12 mouse cellular contexts compared by ENCODE assay signal in genomic region chr6:124933127-124933526, GRCm38 (mm10). TPM values are rescaled to one million over a fixed set of nuclear protein-coding genes. Genes with fewer than 3 reads are reported as not detected.
DNase-seq lines count a peak whose midpoint lies in the region; ATAC-seq lines count a peak whose summit lies in the region.
"Had no signal": no experiment of that assay in that cellular context is flagged by ENCODE, and none has a peak within 500 bp of the region (broad histone marks: within the 10 kb centered on the region; RNA-seq: fewer than 3 reads in every experiment).

No protein-coding gene starts in this region.

- WGBS in heart, embryonic 12.5 days: 90% methylated on average over 3 of the region's 3 CpGs
- 95% methylated on average over 3 of the region's 3 CpGs for WGBS in midbrain, embryonic 10.5 days
- WGBS in midbrain, embryonic 11.5 days: 91% methylated on average over 3 of the region's 3 CpGs
- WGBS in limb, embryonic 12.5 days: 88% methylated on average over 3 of the region's 3 CpGs
- WGBS in stomach, embryonic 14.5 days: 94% methylated on average over 3 of the region's 3 CpGs

- no peaks in the 10 kb centered on the region for H3K9me3 ChIP-seq in heart, embryonic 12.5 days (replicated peaks)
- no peaks in the 10 kb centered on the region for H3K9me3 ChIP-seq in midbrain, embryonic 10.5 days (replicated peaks)
- no peaks in the 10 kb centered on the region for H3K9me3 ChIP-seq in midbrain, embryonic 11.5 days (ENCODE audit: control insufficient read depth, low read length)
- H3K9me3 ChIP-seq in limb, embryonic 12.5 days: no peaks in the 10 kb centered on the region
- H3K9me3 ChIP-seq in stomach, embryonic 14.5 days (ENCODE audit: control insufficient read depth, low read depth, low read length): no peaks in the 10 kb centered on the region
- H3K9me3 ChIP-seq: G1E had no signal

- H3K4me1 ChIP-seq in heart, embryonic 12.5 days (replicated peaks): peaks cover 17% of the 10 kb centered on the region
- H3K4me1 ChIP-seq in midbrain, embryonic 10.5 days: peaks cover 31% of the 10 kb centered on the region
- peaks cover 12% of the 10 kb centered on the region for H3K4me1 ChIP-seq in midbrain, embryonic 11.5 days (ENCODE audit: control insufficient read depth, insufficient read depth, low read length)
- H3K4me1 ChIP-seq in limb, embryonic 12.5 days (replicated peaks): peaks cover 22% of the 10 kb centered on the region
- H3K4me1 ChIP-seq in stomach, embryonic 14.5 days (ENCODE audit: control insufficient read depth, insufficient read depth, low read length): peaks cover 11% of the 10 kb centered on the region

- intact Hi-C loops in heart, postnatal 10 days (cut with DNase I): loop anchor here (2.0 kb wide), 1 partner anchor 32 kb away; the partner anchor contains the start of gene Cops7a

- no peak overlapping the region for H3K9ac ChIP-seq in heart, embryonic 12.5 days
- H3K9ac ChIP-seq in midbrain, embryonic 11.5 days (ENCODE audit: low read length): no peak overlapping the region
- no peak overlapping the region for H3K9ac ChIP-seq in limb, embryonic 12.5 days (replicated peaks)
- H3K9ac ChIP-seq in stomach, embryonic 14.5 days (replicated peaks; ENCODE audit: low read depth, low read length): no peak overlapping the region

- no peak for ATAC-seq in heart, embryonic 12.5 days (ENCODE audit: insufficient number of reproducible peaks, low FRiP score)
- no peak for ATAC-seq in midbrain, embryonic 11.5 days (ENCODE audit: low FRiP score)
- no peak for ATAC-seq in limb, embryonic 12.5 days (ENCODE audit: insufficient number of reproducible peaks, insufficient read depth, low FRiP score, low TSS enrichment, low read depth)
- no peak for ATAC-seq in stomach, embryonic 14.5 days (ENCODE audit: insufficient number of reproducible peaks, insufficient read depth, low FRiP score, low read depth)

- no peak overlapping the region for H3K4me2 ChIP-seq in heart, embryonic 12.5 days
- H3K4me2 ChIP-seq in midbrain, embryonic 11.5 days: no peak overlapping the region
- peak overlapping the region; percentile 90 for H3K4me2 ChIP-seq in limb, embryonic 12.5 days
- peak overlapping the region; percentile 95 for H3K4me2 ChIP-seq in stomach, embryonic 14.5 days (replicated peaks; ENCODE audit: low read depth, low read length)

- H3K27me3 ChIP-seq in heart, embryonic 12.5 days (replicated peaks): no peaks in the 10 kb centered on the region
- no peaks in the 10 kb centered on the region for H3K27me3 ChIP-seq in midbrain, embryonic 10.5 days (ENCODE audit: low read depth, poor library complexity, severe bottlenecking)
- no peaks in the 10 kb centered on the region for H3K27me3 ChIP-seq in midbrain, embryonic 11.5 days (ENCODE audit: control insufficient read depth, insufficient read depth, low read length)
- no peaks in the 10 kb centered on the region for H3K27me3 ChIP-seq in limb, embryonic 12.5 days
- no peaks in the 10 kb centered on the region for H3K27me3 ChIP-seq in stomach, embryonic 14.5 days (ENCODE audit: control insufficient read depth, insufficient read depth, low read length)

- no peak for DNase-seq in heart, postnatal 10 days
- no peak for DNase-seq in midbrain, embryonic 10.5 days (ENCODE audit: low spot score)
- no peak for DNase-seq in midbrain, embryonic 11.5 days (ENCODE audit: low spot score, missing footprints)
- no peak for DNase-seq in cerebellum, postnatal 25 days
- no peak for DNase-seq in layer of hippocampus, adult 9-11 months
- DNase-seq: adrenal gland, adult 8-10 months; heart, postnatal 4 days; spleen, adult 18-20 months had no signal

- H3K36me3 ChIP-seq in heart, embryonic 12.5 days: peaks cover 52% of the 10 kb centered on the region
- peaks cover 61% of the 10 kb centered on the region for H3K36me3 ChIP-seq in midbrain, embryonic 10.5 days
- peaks cover 27% of the 10 kb centered on the region for H3K36me3 ChIP-seq in midbrain, embryonic 11.5 days (ENCODE audit: control insufficient read depth, insufficient read depth, low read length)
- H3K36me3 ChIP-seq in limb, embryonic 12.5 days: peaks cover 54% of the 10 kb centered on the region
- peaks cover 47% of the 10 kb centered on the region for H3K36me3 ChIP-seq in stomach, embryonic 14.5 days (ENCODE audit: control insufficient read depth, insufficient read depth, low read length)

- no peak overlapping the region for H3K27ac ChIP-seq in heart, embryonic 12.5 days (ENCODE audit: poor library complexity, severe bottlenecking)
- no peak overlapping the region for H3K27ac ChIP-seq in midbrain, embryonic 10.5 days (replicated peaks)
- no peak overlapping the region for H3K27ac ChIP-seq in midbrain, embryonic 11.5 days (ENCODE audit: low read depth, low read length)
- no peak overlapping the region for H3K27ac ChIP-seq in limb, embryonic 12.5 days
- H3K27ac ChIP-seq in stomach, embryonic 14.5 days (ENCODE audit: low read length): no peak overlapping the region

- H3K4me3 ChIP-seq in heart, embryonic 12.5 days: 0 out of 2 replicates have a peak overlapping the region, but pooled peaks have one; percentile 97
- H3K4me3 ChIP-seq in midbrain, embryonic 10.5 days: peak overlapping the region; percentile 98; the same call in 1 of the 2 replicates
- H3K4me3 ChIP-seq in midbrain, embryonic 11.5 days (ENCODE audit: low read depth, low read length): no peak overlapping the region
- peak overlapping the region; percentile 93 for H3K4me3 ChIP-seq in limb, embryonic 12.5 days (replicated peaks)
- H3K4me3 ChIP-seq in stomach, embryonic 14.5 days (ENCODE audit: low read depth, low read length): no peak overlapping the region

RNA-seq across cellular contexts. Expression of gene Mlf2, which starts 1.9 kb away (rescaled TPM):
- polyA plus RNA-seq in heart, embryonic 12.5 days (2016; fragmentation: Nextera tagmentation; extraction: Ambion mirVana): 357 and 358 TPM in 2 replicates
- 100 to 1,000 TPM; 231 to 236 TPM for total RNA-seq in heart, postnatal 10 days (2021)
- 428 and 435 TPM in 2 replicates for polyA plus RNA-seq in midbrain, embryonic 10.5 days (2016; fragmentation: Nextera tagmentation; extraction: Ambion mirVana)
- polyA plus RNA-seq in midbrain, embryonic 11.5 days (2014; fragmentation: Nextera tagmentation; extraction: Ambion mirVana): 430 and 435 TPM in 2 replicates
- 401 and 407 TPM in 2 replicates for polyA plus RNA-seq in limb, embryonic 12.5 days (2016; fragmentation: Nextera tagmentation; extraction: Ambion mirVana)
- polyA plus RNA-seq in stomach, embryonic 14.5 days (2014; fragmentation: Nextera tagmentation; extraction: Ambion mirVana): 341 and 354 TPM in 2 replicates

RNA-seq across cellular contexts. Expression of gene Ptms, which starts 13.2 kb away (rescaled TPM):
- polyA plus RNA-seq in heart, embryonic 12.5 days (2016; fragmentation: Nextera tagmentation; extraction: Ambion mirVana): 233 and 243 TPM in 2 replicates
- total RNA-seq in heart, postnatal 10 days (2021): 100 to 1,000 TPM; 516 to 532 TPM
- polyA plus RNA-seq in midbrain, embryonic 10.5 days (2016; fragmentation: Nextera tagmentation; extraction: Ambion mirVana): 261 and 296 TPM in 2 replicates
- polyA plus RNA-seq in midbrain, embryonic 11.5 days (2014; fragmentation: Nextera tagmentation; extraction: Ambion mirVana): 258 and 288 TPM in 2 replicates
- polyA plus RNA-seq in limb, embryonic 12.5 days (2016; fragmentation: Nextera tagmentation; extraction: Ambion mirVana): 325 and 346 TPM in 2 replicates
- 320 TPM in 2 replicates for polyA plus RNA-seq in stomach, embryonic 14.5 days (2014; fragmentation: Nextera tagmentation; extraction: Ambion mirVana)

RNA-seq across cellular contexts. Expression of gene Lag3, which starts 21.6 kb away (rescaled TPM):
- polyA plus RNA-seq in heart, embryonic 12.5 days (2016; fragmentation: Nextera tagmentation; extraction: Ambion mirVana): 1.4 and 1.5 TPM in 2 replicates
- under 1 TPM; 0.72 to 0.84 TPM for total RNA-seq in heart, postnatal 10 days (2021)
- polyA plus RNA-seq in midbrain, embryonic 10.5 days (2016; fragmentation: Nextera tagmentation; extraction: Ambion mirVana): 1.0 and 1.5 TPM in 2 replicates
- 0.88 and 2.4 TPM in 2 replicates for polyA plus RNA-seq in midbrain, embryonic 11.5 days (2014; fragmentation: Nextera tagmentation; extraction: Ambion mirVana)
- 2.2 TPM in 2 replicates for polyA plus RNA-seq in limb, embryonic 12.5 days (2016; fragmentation: Nextera tagmentation; extraction: Ambion mirVana)
- polyA plus RNA-seq in stomach, embryonic 14.5 days (2014; fragmentation: Nextera tagmentation; extraction: Ambion mirVana): 1.3 and 1.5 TPM in 2 replicates
- polyA plus RNA-seq: G1E had no signal

RNA-seq across cellular contexts. Expression of gene Cops7a, which starts 32.2 kb away (rescaled TPM):
- polyA plus RNA-seq in heart, embryonic 12.5 days (2016; fragmentation: Nextera tagmentation; extraction: Ambion mirVana): 148 and 149 TPM in 2 replicates
- total RNA-seq in heart, postnatal 10 days (2021): 100 to 1,000 TPM; 102 to 108 TPM
- 140 and 142 TPM in 2 replicates for polyA plus RNA-seq in midbrain, embryonic 10.5 days (2016; fragmentation: Nextera tagmentation; extraction: Ambion mirVana)
- polyA plus RNA-seq in midbrain, embryonic 11.5 days (2014; fragmentation: Nextera tagmentation; extraction: Ambion mirVana): 105 and 112 TPM in 2 replicates
- polyA plus RNA-seq in limb, embryonic 12.5 days (2016; fragmentation: Nextera tagmentation; extraction: Ambion mirVana): 114 and 124 TPM in 2 replicates
- 139 and 141 TPM in 2 replicates for polyA plus RNA-seq in stomach, embryonic 14.5 days (2014; fragmentation: Nextera tagmentation; extraction: Ambion mirVana)

RNA-seq across cellular contexts. Expression of gene Cd4, which starts 45.1 kb away (rescaled TPM):
- polyA plus RNA-seq in heart, embryonic 12.5 days (2016; fragmentation: Nextera tagmentation; extraction: Ambion mirVana): not detected in 2 replicates
- 1 to 10 TPM; 1.2 to 2.1 TPM for total RNA-seq in heart, postnatal 10 days (2021)
- 0.05 TPM in 1 of 2 replicates, not detected in the other for polyA plus RNA-seq in midbrain, embryonic 10.5 days (2016; fragmentation: Nextera tagmentation; extraction: Ambion mirVana)
- not detected in 2 replicates for polyA plus RNA-seq in midbrain, embryonic 11.5 days (2014; fragmentation: Nextera tagmentation; extraction: Ambion mirVana)
- polyA plus RNA-seq in limb, embryonic 12.5 days (2016; fragmentation: Nextera tagmentation; extraction: Ambion mirVana): 0.15 TPM in 1 of 2 replicates, not detected in the other
- 0.28 and 0.43 TPM in 2 replicates for polyA plus RNA-seq in stomach, embryonic 14.5 days (2014; fragmentation: Nextera tagmentation; extraction: Ambion mirVana)
- polyA plus RNA-seq: G1E had no signal

Comparison
In these comparisons a context has a peak if more than half of its experiments do, and no peak if none do; other contexts are left out.
1. H3K4me3 ChIP-seq: peak in heart, embryonic 12.5 days (single experiment), midbrain, embryonic 10.5 days (single experiment) and limb, embryonic 12.5 days (single experiment); none in midbrain, embryonic 11.5 days (single experiment) and stomach, embryonic 14.5 days (single experiment).
2. H3K4me2 ChIP-seq: peak in limb, embryonic 12.5 days (single experiment) and stomach, embryonic 14.5 days (single experiment); none in heart, embryonic 12.5 days (single experiment) and midbrain, embryonic 11.5 days (single experiment).